ENCODE assay signal across 8 mouse cellular contexts in genomic region chr17:12031203-12031942, GRCm38 (mm10).
DNase-seq lines count a peak whose midpoint lies in the region; ATAC-seq and TF ChIP-seq lines count a peak whose summit lies in the region.

No protein-coding gene starts in this region.

- ATAC-seq in CD4-positive, CD25-positive, alpha-beta regulatory T cell, adult 4 months: peak; percentile 47
- ATAC-seq in heart, postnatal 0 days (ENCODE audit: insufficient read depth, low read depth): peak; percentile 65
- no peak for ATAC-seq in liver, embryonic 14.5 days (ENCODE audit: insufficient read depth)
- peak; percentile 40 for ATAC-seq in neural tube, embryonic 11.5 days (ENCODE audit: insufficient read depth, low FRiP score, low TSS enrichment)

- H3K36me3 ChIP-seq in heart, postnatal 0 days (replicated peaks; ENCODE audit: control insufficient read depth, insufficient read depth, low read length): no peaks in the 10 kb centered on the region
- H3K36me3 ChIP-seq in liver, embryonic 14.5 days (replicated peaks; ENCODE audit: control insufficient read depth, insufficient read depth, low read depth): no peaks in the 10 kb centered on the region
- H3K36me3 ChIP-seq in neural tube, embryonic 11.5 days (ENCODE audit: control insufficient read depth, insufficient read depth, low read length): no peaks in the 10 kb centered on the region

- DNase-seq in heart, postnatal 0 days (ENCODE audit: low spot score): no peak
- DNase-seq in kidney, postnatal 36 days: peak; percentile 35 to 78
- no peak for DNase-seq in liver, embryonic 14.5 days (ENCODE audit: low read depth in 3 of 3, low spot score in 3 of 3)
- peak; percentile 80 for DNase-seq in neural tube, embryonic 11.5 days (ENCODE audit: low spot score)
- DNase-seq in thymus, postnatal 14 days: peak; percentile 69

- H3K27ac ChIP-seq in bone marrow, adult 2 months (ENCODE audit: control insufficient read depth, insufficient read depth, low read depth, low read length, poor library complexity): no peak overlapping the region
- H3K27ac ChIP-seq in embryonic fibroblast, embryonic 13.5 days (ENCODE audit: insufficient read depth, low read length): no peak overlapping the region
- H3K27ac ChIP-seq in heart, postnatal 0 days (ENCODE audit: low read depth): no peak overlapping the region
- H3K27ac ChIP-seq in liver, embryonic 14.5 days: no peak overlapping the region
- H3K27ac ChIP-seq in neural tube, embryonic 11.5 days (ENCODE audit: low read depth, low read length): peak overlapping the region; percentile 93

- 0 out of 2 replicates have a peak, but pooled peaks cover 5% of the 10 kb centered on the region for H3K27me3 ChIP-seq in heart, postnatal 0 days (ENCODE audit: control insufficient read depth, insufficient read depth, low read length)
- H3K27me3 ChIP-seq in liver, embryonic 14.5 days (ENCODE audit: control insufficient read depth, insufficient read depth, low read length): no peaks in the 10 kb centered on the region
- no peaks in the 10 kb centered on the region for H3K27me3 ChIP-seq in neural tube, embryonic 11.5 days (ENCODE audit: control insufficient read depth, insufficient read depth, low read length)

- no peak for TF ChIP-seq POLR2A in bone marrow, adult 2 months (IDR thresholded peaks at IDR 0.05; ENCODE audit: borderline replicate concordance, control insufficient read depth, low read depth, low read length)
- no peak; the same call in 1 of the 2 replicates for TF ChIP-seq POLR2A in embryonic fibroblast, embryonic 13.5 days (IDR thresholded peaks at IDR 0.05; ENCODE audit: low read depth, low read length)

- peaks cover 2% of the 10 kb centered on the region; the same call in 1 of the 2 replicates for H3K4me1 ChIP-seq in bone marrow, adult 2 months (ENCODE audit: control insufficient read depth, insufficient read depth, low read length)
- peaks cover 5% of the 10 kb centered on the region; the same call in 1 of the 2 replicates for H3K4me1 ChIP-seq in embryonic fibroblast, embryonic 13.5 days (ENCODE audit: control insufficient read depth, insufficient read depth, low read length)
- peaks cover 4% of the 10 kb centered on the region; the same call in 1 of the 2 replicates for H3K4me1 ChIP-seq in heart, postnatal 0 days (ENCODE audit: control insufficient read depth, insufficient read depth)
- H3K4me1 ChIP-seq in liver, embryonic 14.5 days (replicated peaks; ENCODE audit: control insufficient read depth in 2 of 2, insufficient read depth in 2 of 2, low read length in 1 of 2): peaks cover 1 to 3% of the 10 kb centered on the region in 2 experiments; a peak in 3 of 4 replicates
- H3K4me1 ChIP-seq in neural tube, embryonic 11.5 days (ENCODE audit: control insufficient read depth, insufficient read depth, low read length): peaks cover 14% of the 10 kb centered on the region

- no peak overlapping the region for H3K4me3 ChIP-seq in bone marrow, adult 2 months (replicated peaks; ENCODE audit: control insufficient read depth, low read depth, low read length)
- H3K4me3 ChIP-seq in embryonic fibroblast, embryonic 13.5 days (ENCODE audit: insufficient read depth, low read length): no peak overlapping the region
- H3K4me3 ChIP-seq in heart, postnatal 0 days (ENCODE audit: low read depth, low read length): no peak overlapping the region
- no peak overlapping the region for H3K4me3 ChIP-seq in liver, embryonic 14.5 days (ENCODE audit: insufficient read depth in 1 of 2, low read depth in 2 of 2, low read length in 2 of 2)
- H3K4me3 ChIP-seq in neural tube, embryonic 11.5 days (ENCODE audit: low read depth, low read length): no peak overlapping the region

- WGBS in bone marrow, adult 2 months: 2% methylated on average over 10 of the region's 10 CpGs
- 0% methylated on average over 10 of the region's 10 CpGs for WGBS in heart, postnatal 0 days
- 0% methylated on average over 10 of the region's 10 CpGs for WGBS in liver, embryonic 14.5 days (ENCODE audit: insufficient replicate concordance)
- 1% methylated on average over 10 of the region's 10 CpGs for WGBS in neural tube, embryonic 11.5 days

- H3K9ac ChIP-seq in heart, postnatal 0 days (replicated peaks; ENCODE audit: low read depth, low read length): no peak overlapping the region
- no peak overlapping the region for H3K9ac ChIP-seq in liver, embryonic 14.5 days (replicated peaks)
- no peak overlapping the region for H3K9ac ChIP-seq in neural tube, embryonic 11.5 days (ENCODE audit: low read length)

- TF ChIP-seq EP300 in heart, postnatal 0 days (IDR thresholded peaks at IDR 0.05; ENCODE audit: low read depth): no peak
- TF ChIP-seq EP300 in liver, embryonic 14.5 days (IDR thresholded peaks at IDR 0.05; ENCODE audit: low read depth): no peak

- no peaks in the 10 kb centered on the region for H3K9me3 ChIP-seq in heart, postnatal 0 days (replicated peaks; ENCODE audit: control insufficient read depth, low read length)
- H3K9me3 ChIP-seq in liver, embryonic 14.5 days (ENCODE audit: control insufficient read depth, low read length): no peaks in the 10 kb centered on the region
- H3K9me3 ChIP-seq in neural tube, embryonic 11.5 days (ENCODE audit: control insufficient read depth, low read length): no peaks in the 10 kb centered on the region

- peak; percentile 60 for TF ChIP-seq CTCF in bone marrow, adult 2 months (IDR thresholded peaks at IDR 0.05; ENCODE audit: control insufficient read depth, insufficient read depth, low read length)
- TF ChIP-seq CTCF in embryonic fibroblast, embryonic 13.5 days (IDR thresholded peaks at IDR 0.05; ENCODE audit: borderline replicate concordance, insufficient read depth, low read length): peak; percentile 47; the same call in 1 of the 2 replicates
- peak; percentile 58 for TF ChIP-seq CTCF in heart, postnatal 0 days (IDR thresholded peaks at IDR 0.05; ENCODE audit: low read depth)
- peak; percentile 73 for TF ChIP-seq CTCF in liver, embryonic 14.5 days (IDR thresholded peaks at IDR 0.05; ENCODE audit: low read depth)

- H3K4me2 ChIP-seq in heart, postnatal 0 days (ENCODE audit: low read depth, low read length): no peak overlapping the region
- H3K4me2 ChIP-seq in liver, embryonic 14.5 days (ENCODE audit: low read depth): no peak overlapping the region
- H3K4me2 ChIP-seq in neural tube, embryonic 11.5 days (ENCODE audit: low read depth): peak overlapping the region; percentile 37; the same call in 1 of the 2 replicates

Comparison
In these comparisons a context has a peak if more than half of its experiments do, and no peak if none do; other contexts are left out.
1. DNase-seq: peak in kidney, postnatal 36 days (2 of 2), neural tube, embryonic 11.5 days (single experiment) and thymus, postnatal 14 days (single experiment); none in heart, postnatal 0 days (single experiment) and liver, embryonic 14.5 days (0 of 3).
2. Peak in every context shown above with its lines, with median percentiles within 50 percentile points of each other: CTCF ChIP-seq.